In the genomic region with DNA sequence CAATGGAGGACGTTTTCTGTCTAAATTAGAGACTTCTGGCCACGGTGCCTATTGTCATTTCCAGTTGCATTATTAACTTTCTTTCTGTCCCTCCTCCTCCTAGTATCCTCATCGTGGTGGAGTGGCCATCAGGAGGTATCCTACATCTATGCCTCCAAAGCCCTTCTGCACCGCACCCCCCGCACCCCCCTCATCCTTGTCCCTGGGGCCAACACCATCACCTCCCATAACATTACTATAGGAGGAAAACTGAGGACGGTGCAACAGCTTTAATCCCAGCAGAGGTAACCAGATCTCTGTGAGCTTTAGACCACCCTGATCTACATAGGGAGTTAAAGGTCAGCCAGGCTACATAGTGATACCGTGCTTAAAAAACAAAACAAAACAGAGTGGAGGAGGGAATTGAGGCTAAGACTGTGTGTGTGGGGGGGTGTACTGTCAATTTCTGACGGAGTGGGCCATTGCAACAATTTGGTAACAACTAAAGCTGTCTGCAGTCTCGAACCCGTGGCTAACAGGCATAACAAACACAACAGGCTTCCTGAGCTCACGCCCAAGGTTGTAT, we compare ENCODE assay signal across 7 mouse cellular contexts. TPM values are rescaled to one million over a fixed set of nuclear protein-coding genes. Genes with fewer than 3 reads are reported as not detected.
DNase-seq lines count a peak whose midpoint lies in the region; ATAC-seq and TF ChIP-seq lines count a peak whose summit lies in the region.

No protein-coding gene starts in this region.

- H3K27me3 ChIP-seq in lung, embryonic 16.5 days (ENCODE audit: control insufficient read depth, insufficient read depth, low read depth, low read length), result no peaks in the 10 kb centered on the region
- H3K27me3 ChIP-seq in intestine, postnatal 0 days (replicated peaks; ENCODE audit: control insufficient read depth, insufficient read depth, low read length), result no peaks in the 10 kb centered on the region
- H3K27me3 ChIP-seq in neural tube, embryonic 15.5 days (replicated peaks), result no peaks in the 10 kb centered on the region

- peaks cover 17% of the 10 kb centered on the region for H3K36me3 ChIP-seq in lung, embryonic 16.5 days (ENCODE audit: control insufficient read depth, insufficient read depth, low read length)
- peaks cover 20% of the 10 kb centered on the region for H3K36me3 ChIP-seq in intestine, postnatal 0 days (ENCODE audit: control insufficient read depth, insufficient read depth)
- peaks cover 13% of the 10 kb centered on the region for H3K36me3 ChIP-seq in neural tube, embryonic 15.5 days

- peak overlapping the region; percentile 91 for H3K4me3 ChIP-seq in lung, embryonic 16.5 days (ENCODE audit: low read length)
- peak overlapping the region; percentile 59 for H3K4me3 ChIP-seq in intestine, postnatal 0 days (ENCODE audit: low read depth, low read length)
- peak overlapping the region; percentile 68 for H3K4me3 ChIP-seq in neural tube, embryonic 15.5 days (replicated peaks)

- intact Hi-C loops in left cerebral cortex, postnatal 36 days (cut with DNase I), result no loop called here

- H3K4me1 ChIP-seq in lung, embryonic 16.5 days (replicated peaks; ENCODE audit: control insufficient read depth, insufficient read depth, low read length), result peaks cover 8% of the 10 kb centered on the region
- H3K4me1 ChIP-seq in intestine, postnatal 0 days (replicated peaks; ENCODE audit: control insufficient read depth, insufficient read depth, low read length), result no peaks in the 10 kb centered on the region
- H3K4me1 ChIP-seq in neural tube, embryonic 15.5 days, result peaks cover 13% of the 10 kb centered on the region

- peak overlapping the region; percentile 50 for H3K4me2 ChIP-seq in lung, embryonic 16.5 days (ENCODE audit: low read depth, low read length)
- peak overlapping the region; percentile 73 for H3K4me2 ChIP-seq in intestine, postnatal 0 days (replicated peaks; ENCODE audit: low read depth)
- peak overlapping the region; percentile 76 for H3K4me2 ChIP-seq in neural tube, embryonic 15.5 days

- DNase-seq in lung, postnatal 25 days (ENCODE audit: low spot score), result no peak
- no peak for DNase-seq in layer of hippocampus, adult 11-12 months (ENCODE audit: low spot score)
- no peak for DNase-seq in left cerebral cortex, postnatal 36 days (ENCODE audit: low spot score in 2 of 2)

- 56% methylated on average over 11 of the region's 11 CpGs for WGBS in lung, embryonic 16.5 days
- 60% methylated on average over 11 of the region's 11 CpGs for WGBS in intestine, postnatal 0 days
- 64% methylated on average over 11 of the region's 11 CpGs for WGBS in neural tube, embryonic 15.5 days

- H3K9ac ChIP-seq in lung, embryonic 16.5 days (ENCODE audit: low read length), result peak overlapping the region; percentile 55
- H3K9ac ChIP-seq in intestine, postnatal 0 days (ENCODE audit: low read depth, low read length), result no peak overlapping the region
- peak overlapping the region; percentile 34; the same call in 1 of the 2 replicates for H3K9ac ChIP-seq in neural tube, embryonic 15.5 days (replicated peaks)

- no peak for TF ChIP-seq CTCF in intestine, postnatal 0 days (IDR thresholded peaks at IDR 0.05; ENCODE audit: low read depth)

- H3K27ac ChIP-seq in lung, embryonic 16.5 days (ENCODE audit: low read length), result peak overlapping the region; percentile 11; the same call in 1 of the 2 replicates
- no peak overlapping the region for H3K27ac ChIP-seq in intestine, postnatal 0 days (ENCODE audit: low read depth, low read length)
- H3K27ac ChIP-seq in neural tube, embryonic 15.5 days (replicated peaks), result peak overlapping the region; percentile 71

- peak; percentile 16 for ATAC-seq in lung, embryonic 16.5 days (ENCODE audit: low read depth)
- 0 out of 2 replicates have a peak, but pooled peaks have one; percentile 9 for ATAC-seq in erythroid progenitor cell, adult 5-6 weeks (replicated peaks; ENCODE audit: low FRiP score, poor library complexity, severe bottlenecking)
- no peak for ATAC-seq in intestine, postnatal 0 days
- ATAC-seq in neural tube, embryonic 15.5 days (ENCODE audit: low FRiP score), result peak; percentile 35

- no peaks in the 10 kb centered on the region for H3K9me3 ChIP-seq in lung, embryonic 16.5 days (ENCODE audit: control insufficient read depth, low read length)
- no peaks in the 10 kb centered on the region for H3K9me3 ChIP-seq in intestine, postnatal 0 days (ENCODE audit: control insufficient read depth)
- no peaks in the 10 kb centered on the region for H3K9me3 ChIP-seq in neural tube, embryonic 15.5 days (replicated peaks)

RNA-seq across cellular contexts. Expression of a gene that starts 0.5 kb away (rescaled TPM):
- polyA plus RNA-seq in lung, embryonic 16.5 days (2015; fragmentation: Nextera tagmentation; extraction: Ambion mirVana), result 514 and 543 TPM in 2 replicates
- total RNA-seq in erythroid progenitor cell, adult 5-6 weeks (2015; ENCODE audit: low replicate concordance), result 138 and 208 TPM in 2 replicates
- total RNA-seq in erythroid progenitor cell, adult 5-6 weeks (2017; ENCODE audit: low replicate concordance), result 116 and 354 TPM in 2 replicates
- polyA plus RNA-seq in intestine, postnatal 0 days (2015; fragmentation: Nextera tagmentation; extraction: Ambion mirVana), result 1,149 and 1,162 TPM in 2 replicates
- polyA plus RNA-seq in neural tube, embryonic 15.5 days (2015; fragmentation: Nextera tagmentation; extraction: Ambion mirVana), result 808 and 899 TPM in 2 replicates
- total RNA-seq in left cerebral cortex, postnatal 36 days (2021), result 100 to 1,000 TPM; 579 to 668 TPM

RNA-seq across cellular contexts. Expression of a gene that starts 7.8 kb away (rescaled TPM):
- 4.4 and 5.5 TPM in 2 replicates for polyA plus RNA-seq in lung, embryonic 16.5 days (2015; fragmentation: Nextera tagmentation; extraction: Ambion mirVana)
- total RNA-seq in erythroid progenitor cell, adult 5-6 weeks (2015; ENCODE audit: low replicate concordance), result not detected in 2 replicates
- total RNA-seq in erythroid progenitor cell, adult 5-6 weeks (2017; ENCODE audit: low replicate concordance), result not detected in 2 replicates
- 0.65 and 0.87 TPM in 2 replicates for polyA plus RNA-seq in intestine, postnatal 0 days (2015; fragmentation: Nextera tagmentation; extraction: Ambion mirVana)
- 0.27 and 0.51 TPM in 2 replicates for polyA plus RNA-seq in neural tube, embryonic 15.5 days (2015; fragmentation: Nextera tagmentation; extraction: Ambion mirVana)
- total RNA-seq in left cerebral cortex, postnatal 36 days (2021), result not detected

RNA-seq across cellular contexts. Expression of a gene that starts 19.2 kb away (rescaled TPM):
- not detected in 2 replicates for polyA plus RNA-seq in lung, embryonic 16.5 days (2015; fragmentation: Nextera tagmentation; extraction: Ambion mirVana)
- not detected in 2 replicates for total RNA-seq in erythroid progenitor cell, adult 5-6 weeks (2015; ENCODE audit: low replicate concordance)
- total RNA-seq in erythroid progenitor cell, adult 5-6 weeks (2017; ENCODE audit: low replicate concordance), result not detected in 2 replicates
- not detected in 2 replicates for polyA plus RNA-seq in intestine, postnatal 0 days (2015; fragmentation: Nextera tagmentation; extraction: Ambion mirVana)
- polyA plus RNA-seq in neural tube, embryonic 15.5 days (2015; fragmentation: Nextera tagmentation; extraction: Ambion mirVana), result 0.32 and 0.74 TPM in 2 replicates
- total RNA-seq in left cerebral cortex, postnatal 36 days (2021), result 1 to 10 TPM; 1.1 to 2.6 TPM

RNA-seq across cellular contexts. Expression of a gene that starts 23.5 kb away (rescaled TPM):
- 90.0 and 93.1 TPM in 2 replicates for polyA plus RNA-seq in lung, embryonic 16.5 days (2015; fragmentation: Nextera tagmentation; extraction: Ambion mirVana)
- total RNA-seq in erythroid progenitor cell, adult 5-6 weeks (2015; ENCODE audit: low replicate concordance), result 8.0 and 9.4 TPM in 2 replicates
- total RNA-seq in erythroid progenitor cell, adult 5-6 weeks (2017; ENCODE audit: low replicate concordance), result 17.5 and 19.1 TPM in 2 replicates
- 50.3 and 57.0 TPM in 2 replicates for polyA plus RNA-seq in intestine, postnatal 0 days (2015; fragmentation: Nextera tagmentation; extraction: Ambion mirVana)
- 122 TPM in 2 replicates for polyA plus RNA-seq in neural tube, embryonic 15.5 days (2015; fragmentation: Nextera tagmentation; extraction: Ambion mirVana)
- 100 to 1,000 TPM; 336 to 347 TPM for total RNA-seq in left cerebral cortex, postnatal 36 days (2021)
